Mouse (Mus musculus): ENCODE results near the gene Aurkb.
"Not testable (repeated sequence)": the region's sequence is repeated elsewhere in the genome, so short reads cannot be mapped to it uniquely, and the experiment has no call there.

- not testable (repeated sequence) for TF ChIP-seq TCF12 (IDR thresholded peaks at IDR 0.05; ENCODE audit: insufficient read depth, poor library complexity, severe bottlenecking); USF1 (IDR thresholded peaks at IDR 0.05; ENCODE audit: low read depth); POLR2A (IDR thresholded peaks at IDR 0.05; ENCODE audit: insufficient read length, low read depth); POLR2AphosphoS2 (IDR thresholded peaks at IDR 0.05; ENCODE audit: insufficient read length, low read depth); MAX (IDR thresholded peaks at IDR 0.05; ENCODE audit: low read depth); REST (IDR thresholded peaks at IDR 0.05; ENCODE audit: insufficient read depth, insufficient read length); MYOD1 (IDR thresholded peaks at IDR 0.05; ENCODE audit: control insufficient read depth in 1 of 3, insufficient read length in 2 of 3, low read depth in 2 of 3); SRF (IDR thresholded peaks at IDR 0.05; ENCODE audit: control insufficient read depth, insufficient read length, low read depth)
Observed at GRCm38 (mm10) chr11:69002782-69003181, 42.7 kb upstream of the Aurkb start.

All from myocyte (in vitro differentiated cells).